Mouse (Mus musculus) cortical plate, adult 2 months (tissue): Measurements from ENCODE around the gene Megf6.

Source experiments
- CTCF ChIP-seq: fragments of 200-500 bp; IDR thresholded peaks from 2 replicates; pipeline ENCODE4 v1.5.1; 2011; ENCODE audit warnings: mild to moderate bottlenecking, control low read depth, low read length; ENCODE audit not compliant: insufficient read depth; ENCODE audit errors: extremely low read depth
- POLR2A ChIP-seq: fragments of 200-500 bp; IDR thresholded peaks from 2 replicates; pipeline ENCODE4 v1.6.1; 2011; ENCODE audit warnings: mild to moderate bottlenecking, low read length, control low read depth; ENCODE audit not compliant: insufficient read depth; ENCODE audit errors: extremely low read depth

- no peak for TF ChIP-seq CTCF
- no peak for TF ChIP-seq POLR2A
Observed at GRCm38 (mm10) chr4:154209825-154210224, 39.3 kb downstream of the Megf6 start.
